ENCODE assay signal across 9 mouse cellular contexts in the genomic region with DNA sequence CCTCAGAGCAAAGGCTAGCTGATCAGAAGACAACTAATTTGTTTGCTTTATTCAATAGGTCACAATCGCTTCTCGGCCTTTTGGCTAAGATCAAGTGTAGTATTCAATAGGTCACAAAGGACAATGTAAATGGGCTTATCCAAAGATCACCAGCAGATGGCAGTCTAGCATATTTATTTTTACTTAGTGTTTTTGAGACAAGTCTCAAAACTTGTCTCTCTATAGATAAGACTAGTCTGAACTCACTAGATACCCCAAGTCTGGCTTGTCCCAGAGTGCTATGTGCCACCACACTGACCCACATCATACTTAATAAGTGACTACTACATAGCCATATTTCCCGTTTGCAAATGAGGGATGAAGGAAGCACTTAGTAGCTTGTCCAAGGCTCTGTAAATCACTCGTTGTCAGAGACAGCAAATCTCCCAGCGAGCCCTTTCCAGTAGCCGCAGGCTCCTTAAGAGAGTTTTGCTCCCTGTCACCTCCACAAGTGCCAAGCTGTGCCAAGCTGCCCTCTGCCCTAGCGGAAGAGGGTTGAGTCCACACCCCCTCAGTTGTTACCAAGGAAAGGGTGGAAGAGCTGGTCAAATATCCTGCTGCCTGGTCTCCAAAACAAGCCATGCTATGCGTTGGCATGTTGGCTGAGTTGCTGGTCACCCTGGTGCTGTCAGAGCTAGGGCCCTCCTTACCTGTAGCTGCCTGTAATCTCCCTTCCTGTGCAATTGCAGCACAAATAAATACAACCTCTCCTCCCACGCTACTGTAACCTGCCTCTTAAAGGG. TPM values are rescaled to one million over a fixed set of nuclear protein-coding genes. Genes with fewer than 3 reads are reported as not detected.
DNase-seq lines count a peak whose midpoint lies in the region; ATAC-seq and TF ChIP-seq lines count a peak whose summit lies in the region.
"Had no signal": no experiment of that assay in that cellular context is flagged by ENCODE, and none has a peak within 500 bp of the region (broad histone marks: within the 10 kb centered on the region; RNA-seq: fewer than 3 reads in every experiment).

No protein-coding gene starts in this region.

- no peaks in the 10 kb centered on the region for H3K9me3 ChIP-seq in forebrain, embryonic 12.5 days
- no peaks in the 10 kb centered on the region for H3K9me3 ChIP-seq in intestine, postnatal 0 days (ENCODE audit: control insufficient read depth)
- H3K9me3 ChIP-seq in lung, embryonic 16.5 days (ENCODE audit: control insufficient read depth, low read length), result no peaks in the 10 kb centered on the region
- H3K9me3 ChIP-seq: limb, embryonic 12.5 days had no signal

- no peak overlapping the region for H3K4me2 ChIP-seq in forebrain, embryonic 12.5 days
- peak overlapping the region; percentile 65 for H3K4me2 ChIP-seq in intestine, postnatal 0 days (replicated peaks; ENCODE audit: low read depth)
- H3K4me2 ChIP-seq in lung, embryonic 16.5 days (ENCODE audit: low read depth, low read length), result peak overlapping the region; percentile 12
- H3K4me2 ChIP-seq: limb, embryonic 12.5 days had no signal

- no peaks in the 10 kb centered on the region for H3K27me3 ChIP-seq in forebrain, embryonic 12.5 days
- no peaks in the 10 kb centered on the region for H3K27me3 ChIP-seq in intestine, postnatal 0 days (replicated peaks; ENCODE audit: control insufficient read depth, insufficient read depth, low read length)
- H3K27me3 ChIP-seq in lung, embryonic 16.5 days (ENCODE audit: control insufficient read depth, insufficient read depth, low read depth, low read length), result no peaks in the 10 kb centered on the region
- H3K27me3 ChIP-seq: limb, embryonic 12.5 days had no signal

- ATAC-seq in forebrain, embryonic 12.5 days (ENCODE audit: low FRiP score), result 0 out of 2 replicates have a peak, but pooled peaks have one; percentile 17
- peak; percentile 36 for ATAC-seq in intestine, postnatal 0 days
- ATAC-seq in lung, embryonic 16.5 days (ENCODE audit: low read depth), result peak; percentile 29

- peaks cover 5% of the 10 kb centered on the region; the same call in 1 of the 2 replicates for H3K4me1 ChIP-seq in forebrain, embryonic 12.5 days
- H3K4me1 ChIP-seq in intestine, postnatal 0 days (replicated peaks; ENCODE audit: control insufficient read depth, insufficient read depth, low read length), result 0 out of 2 replicates have a peak, but pooled peaks cover 11% of the 10 kb centered on the region
- H3K4me1 ChIP-seq in lung, embryonic 16.5 days (replicated peaks; ENCODE audit: control insufficient read depth, insufficient read depth, low read length), result peaks cover 27% of the 10 kb centered on the region

- 34% methylated on average over 9 of the region's 9 CpGs for WGBS in forebrain, embryonic 12.5 days
- 21% methylated on average over 9 of the region's 9 CpGs for WGBS in intestine, postnatal 0 days
- 13% methylated on average over 9 of the region's 9 CpGs for WGBS in lung, embryonic 16.5 days

- no peak overlapping the region for H3K27ac ChIP-seq in forebrain, embryonic 12.5 days
- peak overlapping the region; percentile 68 for H3K27ac ChIP-seq in intestine, postnatal 0 days (ENCODE audit: low read depth, low read length)
- peak overlapping the region; percentile 92 for H3K27ac ChIP-seq in lung, embryonic 16.5 days (ENCODE audit: low read length)
- H3K27ac ChIP-seq: limb, embryonic 12.5 days had no signal

- H3K9ac ChIP-seq in forebrain, embryonic 12.5 days, result no peak overlapping the region; the same call in 1 of the 2 replicates
- H3K9ac ChIP-seq in intestine, postnatal 0 days (ENCODE audit: low read depth, low read length), result peak overlapping the region; percentile 28
- H3K9ac ChIP-seq in lung, embryonic 16.5 days (ENCODE audit: low read length), result peak overlapping the region; percentile 39; the same call in 1 of the 2 replicates
- H3K9ac ChIP-seq: limb, embryonic 12.5 days had no signal

- peak; percentile 67 for TF ChIP-seq CTCF in intestine, postnatal 0 days (IDR thresholded peaks at IDR 0.05; ENCODE audit: low read depth)

- H3K36me3 ChIP-seq in forebrain, embryonic 12.5 days (replicated peaks), result peaks cover 16% of the 10 kb centered on the region
- peaks cover 12% of the 10 kb centered on the region; the same call in 1 of the 2 replicates for H3K36me3 ChIP-seq in intestine, postnatal 0 days (ENCODE audit: control insufficient read depth, insufficient read depth)
- H3K36me3 ChIP-seq in lung, embryonic 16.5 days (ENCODE audit: control insufficient read depth, insufficient read depth, low read length), result peaks cover 5% of the 10 kb centered on the region; the same call in 1 of the 2 replicates

- no peak overlapping the region for H3K4me3 ChIP-seq in forebrain, embryonic 12.5 days (replicated peaks)
- peak overlapping the region; percentile 32 for H3K4me3 ChIP-seq in intestine, postnatal 0 days (ENCODE audit: low read depth, low read length)
- peak overlapping the region; percentile 25; the same call in 1 of the 2 replicates for H3K4me3 ChIP-seq in lung, embryonic 16.5 days (ENCODE audit: low read length)
- H3K4me3 ChIP-seq: limb, embryonic 12.5 days had no signal

- peak; percentile 22 for DNase-seq in adrenal gland, adult 2 months
- no peak for DNase-seq in adrenal gland, adult 8-10 months
- DNase-seq in urinary bladder, postnatal 14 days (ENCODE audit: low spot score), result peak; percentile 58
- no peak for DNase-seq in urinary bladder, postnatal 10 days (ENCODE audit: low spot score)
- peak; percentile 28 to 58 for DNase-seq in spleen, postnatal 10 days (ENCODE audit: low spot score in 2 of 2)

RNA-seq across cellular contexts. Expression of gene Arhgef2, which starts 13.6 kb away (rescaled TPM):
- 10 to 100 TPM; 26.3 to 33.3 TPM for total RNA-seq in adrenal gland, adult 2 months (2021)
- polyA plus RNA-seq in adrenal gland, adult 2 months (2012; rRNA removed), result 35.9 and 37.5 TPM in 2 replicates
- total RNA-seq in adrenal gland, adult 8-10 months (2022), result 10 to 100 TPM; 22.0 to 48.2 (median 31.5) TPM
- 146 and 147 TPM in 2 replicates for polyA plus RNA-seq in forebrain, embryonic 12.5 days (2016; fragmentation: Nextera tagmentation; extraction: Ambion mirVana)
- 21.6 and 22.1 TPM in 2 replicates for polyA plus RNA-seq in intestine, postnatal 0 days (2015; fragmentation: Nextera tagmentation; extraction: Ambion mirVana)
- 123 and 125 TPM in 2 replicates for polyA plus RNA-seq in lung, embryonic 16.5 days (2015; fragmentation: Nextera tagmentation; extraction: Ambion mirVana)

RNA-seq across cellular contexts. Expression of gene Ssr2, which starts 16.5 kb away (rescaled TPM):
- total RNA-seq in adrenal gland, adult 2 months (2021), result 100 to 1,000 TPM; 178 to 218 TPM
- polyA plus RNA-seq in adrenal gland, adult 2 months (2012; rRNA removed), result 110 and 151 TPM in 2 replicates
- total RNA-seq in adrenal gland, adult 8-10 months (2022), result 100 to 1,000 TPM; 139 to 217 (median 172) TPM
- 118 and 135 TPM in 2 replicates for polyA plus RNA-seq in forebrain, embryonic 12.5 days (2016; fragmentation: Nextera tagmentation; extraction: Ambion mirVana)
- 249 and 268 TPM in 2 replicates for polyA plus RNA-seq in intestine, postnatal 0 days (2015; fragmentation: Nextera tagmentation; extraction: Ambion mirVana)
- 354 and 367 TPM in 2 replicates for polyA plus RNA-seq in lung, embryonic 16.5 days (2015; fragmentation: Nextera tagmentation; extraction: Ambion mirVana)

RNA-seq across cellular contexts. Expression of gene Ubqln4, which starts 38.6 kb away (rescaled TPM):
- 100 to 1,000 TPM in 1 of 2 experiments, 10 to 100 TPM in 1; 61.1 to 100 TPM for total RNA-seq in adrenal gland, adult 2 months (2021)
- 77.9 and 96.2 TPM in 2 replicates for polyA plus RNA-seq in adrenal gland, adult 2 months (2012; rRNA removed)
- total RNA-seq in adrenal gland, adult 8-10 months (2022), result 10 to 100 TPM; 64.1 to 81.3 (median 66.7) TPM
- polyA plus RNA-seq in forebrain, embryonic 12.5 days (2016; fragmentation: Nextera tagmentation; extraction: Ambion mirVana), result 64.1 and 64.4 TPM in 2 replicates
- 17.3 and 19.2 TPM in 2 replicates for polyA plus RNA-seq in intestine, postnatal 0 days (2015; fragmentation: Nextera tagmentation; extraction: Ambion mirVana)
- 39.3 and 41.8 TPM in 2 replicates for polyA plus RNA-seq in lung, embryonic 16.5 days (2015; fragmentation: Nextera tagmentation; extraction: Ambion mirVana)

RNA-seq across cellular contexts. Expression of gene Lamtor2, which starts 39.3 kb away (rescaled TPM):
- 100 to 1,000 TPM; 153 to 154 TPM for total RNA-seq in adrenal gland, adult 2 months (2021)
- 107 and 117 TPM in 2 replicates for polyA plus RNA-seq in adrenal gland, adult 2 months (2012; rRNA removed)
- total RNA-seq in adrenal gland, adult 8-10 months (2022), result 100 to 1,000 TPM; 138 to 164 (median 144) TPM
- polyA plus RNA-seq in forebrain, embryonic 12.5 days (2016; fragmentation: Nextera tagmentation; extraction: Ambion mirVana), result 137 and 138 TPM in 2 replicates
- polyA plus RNA-seq in intestine, postnatal 0 days (2015; fragmentation: Nextera tagmentation; extraction: Ambion mirVana), result 171 and 183 TPM in 2 replicates
- 169 and 183 TPM in 2 replicates for polyA plus RNA-seq in lung, embryonic 16.5 days (2015; fragmentation: Nextera tagmentation; extraction: Ambion mirVana)

RNA-seq across cellular contexts. Expression of gene Rab25, which starts 44.0 kb away (rescaled TPM):
- total RNA-seq in adrenal gland, adult 2 months (2021), result not detected
- polyA plus RNA-seq in adrenal gland, adult 2 months (2012; rRNA removed), result 0.09 and 0.10 TPM in 2 replicates
- total RNA-seq in adrenal gland, adult 8-10 months (2022), result not detected
- polyA plus RNA-seq in forebrain, embryonic 12.5 days (2016; fragmentation: Nextera tagmentation; extraction: Ambion mirVana), result 0.82 and 1.2 TPM in 2 replicates
- polyA plus RNA-seq in intestine, postnatal 0 days (2015; fragmentation: Nextera tagmentation; extraction: Ambion mirVana), result 79.5 and 89.2 TPM in 2 replicates
- 48.0 and 61.2 TPM in 2 replicates for polyA plus RNA-seq in lung, embryonic 16.5 days (2015; fragmentation: Nextera tagmentation; extraction: Ambion mirVana)

Comparison
In these comparisons a context has a peak if more than half of its experiments do, and no peak if none do; other contexts are left out.
1. DNase-seq: peak in adrenal gland, adult 2 months (single experiment), urinary bladder, postnatal 14 days (single experiment) and spleen, postnatal 10 days (2 of 2); none in adrenal gland, adult 8-10 months (single experiment) and urinary bladder, postnatal 10 days (single experiment).
2. Peak in every context shown above with its lines, with median percentiles within 50 percentile points of each other: ATAC-seq.